Mouse (Mus musculus) layer of hippocampus, adult 2 months (tissue): ENCODE measurements around the gene Slc7a15. TPM values are rescaled to one million over a fixed set of nuclear protein-coding genes. Genes with fewer than 3 reads are reported as not detected.

ENCODE experiments used
- DNase-seq, 2 experiments: peaks; one replicate each; pipeline ENCODE4 v3.0.0; 2022; ENCODE audit warnings: low spot score in 2 of 2
- H3K27ac ChIP-seq: fragments of 200-600 bp; 2 replicates; pipeline ENCODE4 v1.8.1; 2022
- H3K4me3 ChIP-seq: fragments of 200-600 bp; 2 replicates; pipeline ENCODE4 v1.8.1; 2022; ENCODE audit warnings: mild to moderate bottlenecking
- CTCF ChIP-seq: fragments of 200-600 bp; conservative IDR thresholded peaks from 2 replicates; pipeline ENCODE4 v1.8.1; 2022; ENCODE audit warnings: antibody characterized with exemption, mild to moderate bottlenecking, moderate library complexity
- total RNA-seq, 2 experiments: library from RNA; stranded (reverse); gene quantifications; 2 replicates each; pipeline ENCODE4 v1.2.3; 2021

Gene Slc7a15
- total RNA-seq, 2 experiments from 2014 or later = not detected

- no peak for TF ChIP-seq CTCF
- no peak overlapping the region for H3K4me3 ChIP-seq
- DNase-seq = no peak
- H3K27ac ChIP-seq = 0 out of 2 replicates have a peak overlapping the region, but pooled peaks have one; percentile 23
These were observed 87.6 kb downstream of the Slc7a15 start for GRCm38 (mm10) chr12:8511037-8511882.

- Histone ChIP-seq H3K27ac (no peak overlapping the region), H3K4me3 (no peak overlapping the region)
- no peak for TF ChIP-seq CTCF
- DNase-seq = no peak
These were observed 88.4 kb downstream of the Slc7a15 start for GRCm38 (mm10) chr12:8510317-8510988.

- DNase-seq = no peak
- no peak overlapping the region for H3K4me3 ChIP-seq
- no peak for TF ChIP-seq CTCF
- no peak overlapping the region for H3K27ac ChIP-seq
These were observed 89.2 kb downstream of the Slc7a15 start for GRCm38 (mm10) chr12:8509693-8510092.

- Histone ChIP-seq H3K27ac (no peak overlapping the region), H3K4me3 (no peak overlapping the region)
- no peak for DNase-seq
- no peak for TF ChIP-seq CTCF
These were observed 91.7 kb downstream of the Slc7a15 start for GRCm38 (mm10) chr12:8506954-8507707.

GRCm38 (mm10) chr12:8504131-8504530, 94.7 kb downstream of the Slc7a15 start:
- no peak for TF ChIP-seq CTCF
- Histone ChIP-seq H3K4me3 (no peak overlapping the region), H3K27ac (no peak overlapping the region)
- DNase-seq = no peak

GRCm38 (mm10) chr12:8502546-8502945, 96.3 kb downstream of the Slc7a15 start:
- Histone ChIP-seq H3K27ac (peak overlapping the region; percentile 100; the same call in 1 of the 2 replicates), H3K4me3 (no peak overlapping the region)
- peak; percentile 80 for TF ChIP-seq CTCF
- peak; percentile 75 to 77 for DNase-seq

- DNase-seq = no peak
- no peak for TF ChIP-seq CTCF
- H3K27ac ChIP-seq = peak overlapping the region; percentile 100
- no peak overlapping the region for H3K4me3 ChIP-seq
These were observed 97.1 kb downstream of the Slc7a15 start for GRCm38 (mm10) chr12:8501571-8502305.

- Histone ChIP-seq H3K4me3 (peak overlapping the region; percentile 100), H3K27ac (peak overlapping the region; percentile 100)
- no peak for TF ChIP-seq CTCF
- DNase-seq = no peak
These were observed 98.0 kb downstream of the Slc7a15 start for GRCm38 (mm10) chr12:8500597-8501570.

- TF ChIP-seq CTCF = no peak
- DNase-seq = peak; percentile 97 to 99
- Histone ChIP-seq H3K27ac (peak within 1 kb of the TSS; percentile 100), H3K4me3 (peak within 1 kb of the TSS; percentile 100)
These were observed 98.8 kb downstream of the Slc7a15 start, which contains the start of gene Rhob for GRCm38 (mm10) chr12:8499871-8500596. Gene Rhob (minus strand): TSS chr12:8500009.

GRCm38 (mm10) chr12:8499001-8499870, 99.6 kb downstream of the Slc7a15 start:
- DNase-seq = peak; percentile 30 to 40
- Histone ChIP-seq H3K4me3 (peak overlapping the region; percentile 100), H3K27ac (peak overlapping the region; percentile 100)
- no peak; the same call in 1 of the 2 replicates for TF ChIP-seq CTCF
